Mouse (Mus musculus) lung, postnatal 36 days (tissue): ENCODE data around the gene Yars.

ENCODE experiments used
- DNase-seq: peaks from one replicate; pipeline ENCODE4 v3.0.0; 2022; ENCODE audit warnings: mixed read lengths

Gene Yars

DNA sequence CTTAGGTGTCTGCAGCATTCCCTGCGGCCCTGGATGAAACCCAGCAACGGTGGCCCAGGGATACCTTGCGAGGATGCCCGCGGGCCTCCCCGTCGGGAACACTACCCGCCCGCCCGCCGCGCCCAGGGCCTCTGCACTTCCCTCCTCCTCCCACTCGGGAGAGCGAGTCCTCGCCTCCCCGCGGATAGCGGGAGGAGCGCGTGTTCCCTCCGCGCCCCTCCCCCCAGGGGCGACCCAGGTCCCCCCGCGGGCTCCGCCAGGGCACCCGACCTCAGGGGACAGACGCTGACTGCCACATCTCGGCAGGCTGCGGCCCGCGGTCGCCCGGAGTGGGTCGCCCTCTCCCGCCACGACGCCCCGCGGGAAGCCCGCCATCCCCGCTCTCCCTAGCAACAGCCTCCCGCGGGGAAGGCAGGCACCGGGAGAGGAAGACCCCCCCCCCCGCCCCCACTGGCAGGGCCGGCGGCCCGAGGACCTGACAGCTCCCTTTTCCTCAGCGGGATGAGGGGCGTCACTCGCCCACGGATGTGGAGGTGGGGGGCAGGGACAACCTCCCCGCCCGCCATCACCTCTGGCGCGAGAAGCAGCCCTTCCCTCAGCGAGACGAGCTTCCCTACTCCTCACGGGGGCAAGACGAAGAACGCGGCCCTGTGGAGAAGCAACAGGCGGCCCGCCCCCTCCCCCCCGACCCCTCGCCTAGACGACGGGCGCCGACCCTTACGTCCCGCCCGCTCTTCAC, 588 bp upstream of the Yars start:
- peak; percentile 38 for DNase-seq

DNA sequence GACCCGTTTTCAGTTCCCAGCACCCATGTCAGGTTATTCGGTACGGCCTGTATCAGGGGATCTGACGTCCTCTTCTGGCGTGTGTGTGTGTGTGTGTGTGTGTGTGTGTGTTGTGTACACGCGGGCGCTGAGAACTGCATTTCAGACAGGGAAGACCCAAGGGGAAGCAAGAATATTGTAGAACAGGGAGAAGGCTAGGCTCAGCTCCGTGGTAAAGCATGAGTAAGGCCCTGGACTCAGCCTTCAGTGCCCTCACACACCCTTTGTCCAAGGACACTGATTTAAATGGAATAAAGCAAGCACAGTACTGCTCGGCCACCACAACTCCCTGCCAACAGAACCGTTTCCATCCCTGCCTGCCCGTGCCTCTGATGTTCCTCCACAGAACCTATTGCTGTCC, 978 bp downstream of the Yars start:
- peak; percentile 21 for DNase-seq

DNA sequence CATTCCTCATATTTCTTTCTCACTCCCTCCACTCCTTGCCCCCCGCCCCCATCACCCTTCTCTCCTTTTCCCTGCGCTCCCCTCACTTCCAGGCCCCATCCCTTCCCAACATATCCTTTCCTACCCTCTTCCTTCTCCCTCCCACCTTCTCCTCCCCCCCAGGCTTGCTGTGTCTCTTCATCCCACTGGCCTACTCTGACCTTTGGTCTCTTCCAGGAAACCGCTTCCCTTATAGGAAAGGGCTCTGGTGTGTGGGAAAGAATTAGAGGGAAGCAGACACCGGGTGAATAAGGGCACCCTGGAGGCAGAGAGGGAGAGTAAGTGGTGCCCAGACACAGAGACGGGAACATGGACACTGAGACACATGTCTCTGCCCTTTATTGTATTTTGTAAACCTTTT, 2.1 kb downstream of the Yars start:
- DNase-seq, result no peak

DNA sequence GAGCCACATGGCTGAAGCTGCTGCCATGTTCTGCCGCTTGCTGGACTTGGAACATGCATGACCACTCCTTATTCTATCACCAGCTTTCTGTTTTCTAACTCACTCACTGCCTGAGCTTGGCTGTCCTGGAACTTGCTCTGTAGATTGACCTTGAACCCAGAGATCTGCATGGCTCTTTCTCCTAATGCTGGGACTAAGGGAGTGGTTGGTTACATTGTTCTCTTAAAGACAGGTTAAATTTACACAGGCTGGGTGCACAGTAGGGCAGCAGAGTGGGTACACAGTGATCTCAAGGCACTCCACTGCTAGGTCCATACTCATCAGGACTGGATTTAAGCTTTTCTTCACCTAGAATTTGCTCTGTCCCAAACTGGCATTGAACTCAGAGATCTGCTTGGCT, 4.7 kb downstream of the Yars start:
- no peak for DNase-seq

DNA sequence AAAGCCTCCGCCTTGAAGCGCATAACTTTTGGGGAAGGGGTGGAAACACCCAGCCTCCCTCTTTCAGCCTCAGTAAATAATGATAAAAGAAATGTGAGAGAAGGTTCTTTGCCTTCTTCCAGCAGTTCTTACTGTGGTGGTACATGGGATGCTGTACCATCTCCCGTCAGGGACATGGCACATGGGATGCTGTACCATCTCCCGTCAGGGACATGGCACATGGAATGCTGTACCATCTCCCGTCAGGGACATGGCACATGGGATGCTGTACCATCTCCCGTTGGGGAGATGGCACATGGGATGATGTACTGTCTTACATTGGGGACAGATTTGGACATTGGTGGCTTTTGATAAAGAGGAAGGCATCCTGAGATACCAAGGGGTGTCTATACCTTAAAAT, 8.0 kb downstream of the Yars start:
- no peak for DNase-seq

DNA sequence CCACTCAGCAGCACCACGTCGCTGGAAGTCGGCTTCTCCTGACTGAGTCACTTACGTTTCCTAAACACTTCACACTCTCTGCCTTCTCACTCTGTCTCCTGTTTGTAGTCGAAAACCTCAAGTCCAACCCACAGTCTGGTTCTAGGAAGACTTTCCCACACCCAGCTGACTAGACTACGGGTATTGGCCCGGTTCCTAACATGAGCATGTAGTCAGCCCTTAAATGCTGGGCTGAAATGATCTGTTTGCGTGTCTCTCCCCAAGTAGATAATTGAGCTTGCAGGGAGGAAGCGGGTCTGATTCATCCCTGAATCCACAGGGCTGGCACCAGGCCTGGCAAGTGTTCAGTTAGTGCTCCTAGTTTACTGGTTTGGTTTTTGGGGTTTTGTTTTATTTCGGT, 15.1 kb downstream of the Yars start:
- DNase-seq, result no peak

DNA sequence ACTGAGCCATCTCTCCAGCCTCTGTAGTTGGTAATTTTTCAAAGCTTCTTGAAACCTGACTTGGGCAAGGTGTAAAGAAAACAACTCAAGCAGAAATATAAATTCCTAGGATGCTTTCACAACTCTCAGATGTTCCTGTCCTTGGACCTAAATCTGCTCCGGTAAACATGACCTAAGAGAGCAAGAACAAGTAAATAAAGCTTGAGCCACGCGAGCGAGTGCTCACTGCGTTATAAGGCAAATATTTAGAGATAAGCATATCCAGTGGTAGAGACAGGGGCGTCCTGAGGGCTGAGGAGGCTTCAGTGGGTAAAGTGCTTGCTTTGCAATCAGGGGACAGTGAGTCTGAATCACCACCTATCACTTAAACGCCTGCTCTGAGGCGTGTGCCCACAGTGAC, 17.2 kb downstream of the Yars start:
- peak; percentile 21 for DNase-seq

DNA sequence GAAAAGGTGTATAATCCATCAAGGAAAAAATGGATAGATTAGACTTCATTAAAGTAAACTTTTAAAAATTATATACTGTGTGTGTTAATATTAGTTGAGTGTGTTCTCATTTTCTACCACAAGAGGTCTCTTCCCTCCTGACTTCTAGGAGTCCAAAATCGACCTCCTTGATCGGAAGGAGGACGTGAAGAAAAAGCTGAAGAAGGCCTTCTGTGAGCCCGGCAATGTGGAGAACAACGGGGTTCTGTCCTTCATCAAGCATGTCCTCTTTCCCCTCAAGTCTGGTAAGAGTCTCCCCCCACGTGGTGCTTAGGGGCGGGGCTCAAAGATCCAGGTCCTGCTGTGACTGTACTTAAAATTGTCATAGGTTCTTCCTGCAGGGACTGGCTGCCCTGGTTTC, 19.9 kb downstream of the Yars start:
- no peak for DNase-seq

DNA sequence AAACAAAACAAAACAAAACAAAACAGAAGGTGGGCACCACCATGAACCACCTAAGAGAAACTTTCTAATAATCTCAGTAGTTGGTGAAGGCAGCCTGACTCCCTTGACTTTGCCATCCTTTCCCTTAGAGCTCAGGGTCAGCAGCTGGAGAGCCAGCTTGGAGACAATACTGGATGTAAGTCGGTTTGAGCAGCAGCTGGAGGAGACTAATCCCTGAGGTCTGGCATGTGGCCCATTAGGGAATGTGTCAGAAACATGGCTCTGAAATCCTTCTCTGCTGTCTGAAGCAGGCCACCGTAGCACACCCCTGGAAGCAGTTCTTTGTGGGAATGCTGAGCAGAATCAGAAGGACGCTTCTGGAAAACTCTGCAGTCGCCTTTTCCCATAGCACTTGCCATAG, 21.9 kb downstream of the Yars start:
- DNase-seq, result peak; percentile 45

DNA sequence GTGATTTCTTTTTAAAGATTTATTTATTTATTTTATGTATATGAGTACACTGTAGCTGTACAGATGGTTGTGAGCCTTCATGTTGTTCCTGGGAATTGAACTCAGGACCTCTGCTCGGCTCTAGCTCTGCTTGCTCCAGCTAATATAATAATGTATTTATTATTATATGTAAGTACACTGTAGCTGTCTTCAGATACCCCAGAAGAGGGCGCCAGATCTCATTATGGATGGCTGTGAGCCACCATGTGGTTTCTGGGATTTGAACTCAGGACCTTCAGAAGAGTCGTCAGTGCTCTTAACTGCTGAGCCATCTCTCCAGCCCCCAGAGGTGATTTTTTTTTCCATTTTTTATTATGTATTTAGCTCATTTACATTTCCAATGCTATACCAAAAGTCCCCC, 22.9 kb downstream of the Yars start:
- peak; percentile 61 for DNase-seq

DNA sequence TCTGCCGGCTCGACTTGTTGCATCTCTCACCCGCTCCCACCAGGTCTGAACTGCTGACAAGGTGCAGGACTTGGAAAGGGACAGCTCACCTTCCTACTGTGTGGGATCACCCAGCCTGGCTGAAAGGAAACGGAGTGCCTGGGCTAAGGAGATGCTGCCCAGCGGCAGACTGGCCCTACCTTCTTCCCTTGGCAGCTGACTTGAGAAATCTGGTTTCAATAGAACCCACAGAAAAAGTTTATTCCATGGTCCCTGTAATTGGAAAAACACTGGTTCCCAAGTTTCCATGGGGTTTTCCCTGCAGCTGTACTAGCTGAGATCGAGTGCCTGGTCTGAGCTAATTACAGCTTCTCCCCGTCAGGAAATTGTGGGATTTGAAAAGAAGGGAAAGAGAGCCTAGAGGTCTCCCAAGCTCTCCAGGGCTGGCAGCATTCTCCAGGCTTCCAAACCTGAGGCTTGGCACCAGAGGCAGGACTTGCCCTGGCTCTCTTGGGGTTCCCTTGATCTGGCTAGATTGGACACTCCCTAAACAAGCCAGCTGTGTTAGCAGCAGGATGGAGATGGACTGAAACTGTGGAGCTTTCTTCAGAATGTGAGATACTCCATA, 29.1 kb downstream of the Yars start:
- DNase-seq, result no peak

DNA sequence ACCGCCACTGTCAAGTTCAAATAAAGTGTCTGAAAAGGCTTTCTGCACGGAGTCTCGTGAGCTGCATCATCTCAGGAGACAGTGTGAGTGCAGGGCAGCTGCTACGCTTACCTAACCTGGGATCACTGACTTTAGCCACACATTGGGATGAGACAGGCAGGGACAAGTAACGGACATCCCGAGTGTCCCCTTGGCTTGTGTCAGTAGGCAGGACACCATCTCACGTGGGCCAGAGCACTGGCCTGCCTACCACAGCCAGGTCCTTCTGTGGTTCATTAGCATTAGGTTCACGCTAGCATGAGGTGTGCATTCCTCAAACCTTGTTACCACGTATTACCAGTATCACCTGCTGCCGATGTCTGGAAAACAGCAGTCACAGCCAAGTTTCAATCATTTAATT, 29.6 kb downstream of the Yars start:
- DNase-seq, result no peak

DNA sequence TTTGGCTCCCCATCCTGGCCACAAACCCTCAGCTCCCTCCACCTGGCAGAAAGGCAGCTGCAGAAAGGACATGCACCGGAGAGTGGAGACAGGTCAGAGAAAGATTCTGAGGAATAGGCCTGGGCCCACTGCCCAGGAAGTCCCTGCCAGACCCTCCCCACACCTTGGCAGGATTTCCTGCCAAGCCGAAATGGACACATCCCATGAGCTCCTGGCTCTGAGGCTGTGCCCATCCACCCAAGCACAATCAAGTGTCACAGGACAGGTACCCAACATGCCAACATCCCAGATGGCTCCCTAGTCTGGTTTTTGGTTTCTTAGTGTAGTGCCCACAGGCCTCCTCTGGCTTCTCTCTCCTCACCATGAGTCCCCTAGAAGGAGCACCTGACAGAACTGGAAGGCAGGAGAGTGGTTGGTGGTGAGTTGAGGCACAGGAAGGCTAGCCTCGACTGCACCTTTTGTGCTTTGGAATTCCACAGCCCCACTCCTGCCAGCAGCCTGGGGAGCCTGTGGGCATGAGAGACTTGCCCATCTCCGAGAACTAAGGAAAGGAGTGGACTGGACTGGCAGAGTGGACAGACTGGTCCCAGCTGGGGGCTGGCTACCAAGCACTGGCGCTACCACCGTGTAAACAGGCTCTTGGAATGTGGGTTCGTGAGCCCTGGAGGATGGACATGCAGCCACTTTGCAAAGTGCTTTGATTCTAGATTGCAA, 31.0 kb downstream of the Yars start:
- no peak for DNase-seq

DNA sequence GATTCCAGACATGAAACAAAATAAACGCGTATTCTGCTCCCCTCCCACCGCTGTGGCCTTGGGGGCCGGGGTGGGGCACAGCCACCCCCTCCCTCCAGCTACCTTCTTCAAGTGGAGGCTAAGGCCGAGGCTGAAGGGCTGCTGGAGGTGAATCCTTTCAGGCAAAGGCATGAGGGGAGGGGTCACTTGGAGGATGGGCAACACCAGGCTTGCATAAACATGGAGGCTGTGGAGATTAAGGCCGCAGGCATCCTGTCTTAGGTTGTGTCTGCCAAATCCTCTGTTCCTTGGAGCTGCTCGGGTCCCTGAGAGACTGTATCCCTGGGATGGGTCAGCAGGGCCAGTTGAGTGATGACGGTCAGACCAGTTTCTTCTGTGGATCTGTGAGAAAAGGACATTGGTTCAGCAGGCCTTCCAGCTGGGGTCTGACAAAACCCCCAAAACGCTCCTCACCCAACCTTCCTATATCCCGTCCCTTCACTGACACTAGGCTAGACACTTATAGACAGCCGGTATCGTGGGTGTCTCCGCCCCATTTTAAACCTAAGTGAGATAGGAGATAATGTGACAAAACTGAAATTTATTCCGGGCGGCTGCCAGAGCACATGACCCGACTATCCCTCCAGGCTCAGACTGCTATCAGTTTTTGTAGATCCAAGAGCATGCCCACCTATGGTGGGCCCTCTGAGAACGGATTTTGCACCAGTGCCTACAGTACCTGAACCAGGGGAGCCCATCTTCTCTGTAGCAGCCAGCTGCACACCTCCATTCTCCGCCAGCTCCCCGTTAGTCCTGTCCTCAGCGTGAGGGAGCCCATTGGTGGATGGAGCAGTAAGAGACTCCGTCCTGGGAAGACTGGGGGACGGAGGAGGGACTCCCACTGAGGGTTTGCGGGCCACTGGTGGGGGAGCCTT, 31.8 kb downstream of the Yars start:
- no peak for DNase-seq

DNA sequence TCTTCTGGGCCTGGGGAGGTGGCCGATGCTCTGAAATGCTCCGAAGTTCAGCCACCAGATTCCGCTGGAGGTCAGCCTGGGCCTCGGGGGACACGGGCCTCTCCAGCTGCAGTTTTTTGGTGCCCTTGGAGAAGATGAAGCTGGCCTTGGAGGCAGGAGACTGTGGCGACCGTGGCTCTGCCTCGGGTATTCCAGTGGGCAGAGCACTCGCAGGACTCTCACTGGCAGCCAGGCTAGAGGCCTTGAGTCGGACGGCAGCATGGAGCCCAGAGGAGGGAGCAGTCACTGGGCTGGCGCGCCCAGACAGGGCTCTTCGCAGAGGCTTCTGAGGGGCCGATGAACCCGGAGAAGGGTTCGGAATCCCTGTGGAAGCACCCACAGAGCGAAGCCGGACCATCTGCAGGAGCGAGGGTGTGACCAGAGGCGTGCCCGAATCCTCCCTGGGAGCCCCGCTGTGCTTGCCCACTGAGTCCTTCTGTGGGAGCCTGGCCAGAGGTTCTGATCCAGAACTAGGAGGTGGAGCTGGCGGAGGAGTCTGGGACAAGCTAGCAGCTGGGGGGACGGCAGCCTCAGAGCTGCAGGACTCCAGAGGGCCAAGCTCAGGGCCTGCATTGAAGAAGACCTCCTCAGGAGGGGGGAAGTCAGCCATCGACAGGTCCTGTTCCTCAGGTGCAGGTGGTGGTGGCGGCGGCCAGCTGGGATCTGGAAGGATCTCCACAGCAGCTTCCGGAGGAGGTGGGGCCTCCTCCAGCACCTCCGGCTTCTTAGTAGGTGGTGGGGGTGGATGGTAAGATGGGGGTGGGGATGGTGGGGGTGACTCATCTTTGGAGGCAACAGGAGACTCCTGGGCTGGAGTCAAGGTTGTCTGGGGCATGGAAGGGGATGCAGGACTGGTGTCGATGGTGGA, 32.7 kb downstream of the Yars start:
- no peak for DNase-seq

DNA sequence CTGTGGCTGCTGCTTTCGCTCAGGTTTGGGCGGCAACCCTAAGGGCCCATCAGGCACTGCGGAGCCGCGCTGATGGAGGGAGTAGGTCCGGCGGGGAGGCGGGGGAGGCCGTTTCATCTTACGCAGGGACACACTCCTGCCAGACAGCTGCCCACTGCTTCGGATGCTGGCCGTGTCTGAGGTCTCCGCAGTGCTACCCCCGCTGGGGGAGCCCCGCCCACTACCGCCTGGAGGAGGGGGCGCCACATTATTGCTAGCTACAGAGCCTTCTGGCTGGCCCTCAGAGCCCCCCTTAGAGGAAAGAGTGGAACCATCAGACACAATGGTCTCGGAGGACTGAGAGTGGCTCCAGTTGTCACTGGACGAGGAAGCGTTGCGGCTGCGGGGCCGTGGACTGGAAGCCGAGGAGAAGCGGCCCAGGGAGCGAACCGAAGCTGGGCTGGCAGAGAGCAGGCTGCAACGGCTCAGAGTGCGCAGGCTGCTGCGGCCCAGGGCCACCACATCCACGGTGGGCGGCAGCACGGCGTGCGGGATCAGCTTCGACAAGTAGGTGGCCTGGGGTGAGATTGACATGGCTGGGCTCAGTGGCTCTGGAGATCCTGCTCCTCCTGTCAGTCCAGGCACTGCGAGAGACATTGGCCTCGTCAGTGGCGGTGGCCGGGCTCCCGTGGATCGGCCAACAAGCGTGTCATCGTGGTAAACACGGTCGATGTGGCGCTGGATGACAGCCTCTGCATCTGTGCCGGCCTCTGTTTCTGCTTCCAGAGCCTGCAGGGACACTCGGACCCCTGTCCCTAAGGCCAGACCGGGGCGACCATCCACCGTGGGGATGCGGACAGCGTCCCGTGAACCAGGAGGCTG, 34.1 kb downstream of the Yars start:
- no peak for DNase-seq

DNA sequence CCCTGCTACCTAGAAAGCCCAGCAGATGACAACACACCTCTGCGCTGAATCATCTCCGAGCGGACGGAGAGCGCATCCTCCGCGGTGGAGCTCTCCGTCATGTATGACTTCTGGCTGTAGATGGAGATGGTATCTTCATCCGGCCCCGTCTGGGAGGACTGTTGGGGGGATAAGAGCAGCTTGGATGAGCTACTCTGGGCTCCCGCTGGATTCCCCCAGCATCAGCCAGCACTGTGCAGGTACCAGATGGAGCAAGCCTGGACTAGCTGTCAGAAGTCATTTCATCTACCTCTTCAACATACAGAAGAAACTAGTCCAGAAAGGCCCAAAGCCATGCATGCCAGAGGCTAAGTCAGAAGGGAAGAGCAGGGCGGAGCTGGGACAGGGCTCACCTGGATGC, 35.8 kb downstream of the Yars start:
- DNase-seq, result no peak

DNA sequence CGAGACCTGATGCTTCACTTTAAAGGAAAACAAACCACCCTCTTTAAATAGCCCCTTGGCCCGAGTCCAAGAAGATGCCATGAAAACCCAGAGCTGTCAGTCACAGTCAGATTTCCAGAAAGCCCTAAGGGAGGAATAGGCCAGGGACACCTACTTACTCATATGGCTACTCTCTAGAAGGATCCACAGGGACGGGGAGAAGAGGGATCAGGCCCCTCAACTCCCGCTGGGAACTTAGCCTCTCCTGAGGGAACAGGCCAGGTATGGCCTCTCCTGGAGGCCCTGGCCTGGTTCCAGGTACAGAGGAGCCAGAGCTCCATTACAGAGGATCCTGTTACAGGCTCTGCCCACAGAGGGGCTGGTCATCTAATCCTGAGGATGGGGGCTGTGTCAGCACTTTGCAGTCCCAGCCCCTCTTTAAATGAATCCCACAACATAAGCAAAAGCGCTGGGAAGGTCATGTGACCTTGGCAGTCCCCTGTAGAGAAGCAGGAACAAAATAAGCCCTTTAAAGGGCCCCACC, 36.9 kb downstream of the Yars start:
- DNase-seq, result peak; percentile 49

DNA sequence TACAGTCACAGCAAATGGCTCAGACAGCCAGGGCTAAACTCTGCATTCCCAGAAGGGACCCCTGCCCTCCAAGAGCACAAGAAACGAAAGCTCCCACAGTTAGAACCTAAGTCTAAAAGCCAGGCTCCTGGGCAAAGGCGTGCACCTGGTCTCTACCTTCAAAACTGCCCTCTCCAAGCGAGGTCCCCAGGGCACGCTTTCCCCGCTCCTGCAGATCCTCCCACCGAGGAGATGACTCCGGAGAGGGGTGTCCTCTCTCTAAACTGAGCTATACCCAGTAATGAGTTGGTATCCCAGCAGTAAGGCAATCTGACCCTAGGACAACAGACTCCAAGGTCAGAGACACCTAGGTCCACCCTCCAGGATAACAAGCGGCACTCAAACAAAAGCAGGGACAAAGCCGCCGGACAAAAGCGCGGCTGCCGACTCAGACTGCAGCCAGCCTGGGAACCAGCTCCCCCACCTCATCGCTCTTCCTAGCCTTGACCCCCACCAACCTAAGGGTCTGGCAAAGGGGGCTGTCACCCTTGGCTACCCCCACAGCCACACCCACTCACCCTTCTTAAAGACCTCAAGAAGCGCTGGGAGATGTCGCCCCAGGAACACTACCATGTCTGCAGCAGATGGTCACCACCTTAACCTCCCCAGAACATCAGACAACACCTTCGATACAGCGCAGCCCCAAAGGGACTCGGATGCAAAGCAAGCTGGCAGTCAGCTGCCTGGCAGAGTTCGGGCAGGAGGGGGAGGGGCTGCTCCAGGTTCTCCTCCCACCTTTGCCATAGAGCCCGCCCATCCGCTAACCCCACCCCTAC, 37.8 kb downstream of the Yars start:
- no peak for DNase-seq

DNA sequence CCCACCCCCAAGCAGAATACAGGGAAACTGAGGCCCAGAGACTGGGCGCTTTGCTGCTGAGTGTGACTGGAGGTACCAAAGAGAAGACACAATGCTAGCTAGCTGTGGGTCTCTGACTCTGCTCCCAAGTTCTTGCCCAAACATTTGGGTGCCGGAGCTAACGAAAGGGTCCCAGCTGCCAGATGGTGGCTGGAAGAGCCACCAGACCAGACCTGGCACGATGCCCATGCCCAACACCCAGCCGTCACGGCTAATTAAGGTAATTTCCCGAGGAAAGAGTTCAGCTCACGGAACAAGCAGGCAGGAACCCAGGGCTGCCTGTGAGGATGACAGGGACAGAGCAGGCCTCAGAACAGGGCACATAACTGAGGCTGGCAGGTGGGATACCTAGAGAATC, 38.4 kb downstream of the Yars start:
- DNase-seq, result no peak
